Comparison of ENCODE assay signal across 7 mouse cellular contexts in the genomic region with DNA sequence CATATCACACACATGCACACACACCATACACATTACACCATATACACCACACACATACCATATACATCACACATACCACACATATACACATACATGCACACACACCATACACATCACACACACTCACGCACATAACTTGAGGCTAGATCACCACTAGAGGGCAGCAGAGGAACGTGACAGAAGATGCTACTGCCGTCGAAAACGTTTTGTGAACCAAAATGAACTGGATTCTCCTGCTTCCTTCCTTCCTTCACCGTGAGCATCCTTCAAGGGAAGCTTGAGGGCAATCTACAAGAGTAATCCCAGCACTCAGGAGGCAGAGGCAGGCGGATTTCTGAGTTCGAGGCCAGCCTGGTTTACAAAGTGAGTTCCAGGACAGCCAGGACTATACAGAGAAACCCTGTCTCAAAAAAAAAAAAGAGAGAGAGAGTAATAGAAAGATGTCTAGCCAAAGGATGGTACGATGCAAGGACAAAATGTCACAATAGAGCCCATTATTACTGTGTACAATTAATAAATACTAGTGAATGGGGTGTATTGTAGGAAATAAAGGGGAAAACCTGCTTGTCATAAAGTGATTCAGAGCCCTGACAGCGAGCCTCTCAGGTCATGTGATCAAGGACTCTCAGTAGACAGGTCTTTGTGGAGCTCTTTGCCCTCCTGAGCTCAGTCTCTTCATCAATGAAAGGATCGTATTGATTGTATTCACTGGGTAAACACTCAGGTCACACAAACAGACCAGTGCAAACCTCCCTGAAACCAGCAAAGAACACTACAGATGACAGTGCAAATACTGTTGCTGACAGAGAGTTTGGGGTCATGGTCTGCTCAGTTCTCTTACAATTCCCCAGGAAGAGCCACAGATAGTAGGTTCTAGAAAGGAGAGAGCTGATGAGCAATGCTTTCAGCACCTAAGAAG.
DNase-seq lines count a peak whose midpoint lies in the region; ATAC-seq lines count a peak whose summit lies in the region.

No protein-coding gene starts in this region.

- H3K27me3 ChIP-seq in intestine, embryonic 15.5 days (replicated peaks), result no peaks in the 10 kb centered on the region

- WGBS in intestine, embryonic 15.5 days, result 22% methylated on average over 11 of the region's 11 CpGs

- no peaks in the 10 kb centered on the region for H3K9me3 ChIP-seq in intestine, embryonic 15.5 days

- intact Hi-C loops in left cerebral cortex, postnatal 25 days (cut with DNase I), result loop anchor here (1.0 kb wide), 2 partner anchors 171 to 211 kb away; no protein-coding TSS in a partner anchor

- no peak overlapping the region for H3K4me3 ChIP-seq in intestine, embryonic 15.5 days (replicated peaks)

- H3K36me3 ChIP-seq in intestine, embryonic 15.5 days, result no peaks in the 10 kb centered on the region

- H3K4me1 ChIP-seq in intestine, embryonic 15.5 days (replicated peaks), result no peaks in the 10 kb centered on the region

- no peak overlapping the region for H3K9ac ChIP-seq in intestine, embryonic 15.5 days

- peak; percentile 50 for ATAC-seq in common myeloid progenitor, adult 5-6 weeks (replicated peaks; ENCODE audit: low read depth, poor library complexity, severe bottlenecking)
- ATAC-seq in intestine, embryonic 15.5 days, result peak; percentile 77
- ATAC-seq in megakaryocyte-erythroid progenitor cell, adult 5-6 weeks (replicated peaks; ENCODE audit: low FRiP score, low TSS enrichment, poor library complexity, severe bottlenecking), result peak; percentile 73

- peak; percentile 60 to 89 for DNase-seq in adrenal gland, adult (ENCODE audit: inconsistent age in 2 of 2, low spot score in 1 of 2)
- peak; percentile 8 to 22 for DNase-seq in gastrocnemius, adult 8-10 months (ENCODE audit: low spot score in 2 of 2)
- DNase-seq in left cerebral cortex, postnatal 25 days (ENCODE audit: low spot score in 2 of 2), result peak; percentile 62 to 80
- DNase-seq in skeletal muscle tissue, adult 2 months (ENCODE audit: low read depth, low spot score), result peak; percentile 78

- no peak overlapping the region for H3K27ac ChIP-seq in intestine, embryonic 15.5 days

- no peak overlapping the region for H3K4me2 ChIP-seq in intestine, embryonic 15.5 days (replicated peaks)

Comparison
In these comparisons a context has a peak if more than half of its experiments do, and no peak if none do; other contexts are left out.
1. DNase-seq: peak in every context shown above with its lines; median percentile 78 in skeletal muscle tissue, adult 2 months; 74 in adrenal gland, adult; 71 in left cerebral cortex, postnatal 25 days; 15 in gastrocnemius, adult 8-10 months.